Mouse (Mus musculus) limb, embryonic 11.5 days (tissue): Measurements from ENCODE around the gene St5. TPM values are rescaled to one million over a fixed set of nuclear protein-coding genes. Genes with fewer than 3 reads are reported as not detected.

Source experiments
- ATAC-seq: fragments of 200-750 bp; cut with Nextera tagmentation; 2 replicates; pipeline ENCODE4 v1.8.0; 2017; ENCODE audit warnings: low read depth; ENCODE audit not compliant: insufficient number of reproducible peaks, low FRiP score, low TSS enrichment
- DNase-seq: peaks from one replicate; pipeline ENCODE4 v3.0.0-alpha.2; 2015; ENCODE audit warnings: low spot score
- H3K27ac ChIP-seq: fragments of 300-500 bp; sonication (generic); replicated peaks from 2 replicates; pipeline ENCODE4 v1.5.1; 2014; ENCODE audit warnings: low read depth, mild to moderate bottlenecking, low read length
- H3K27me3 ChIP-seq: fragments of 300-500 bp; sonication (generic); 2 replicates; pipeline ENCODE4 v1.6.1; 2014; ENCODE audit warnings: mild to moderate bottlenecking, low read length, mixed read lengths; ENCODE audit not compliant: control insufficient read depth, insufficient read depth
- H3K36me3 ChIP-seq: fragments of 300-500 bp; sonication (generic); 2 replicates; pipeline ENCODE4 v1.6.1; 2014; ENCODE audit warnings: mild to moderate bottlenecking, low read length, moderate library complexity, mixed read lengths; ENCODE audit not compliant: control insufficient read depth, insufficient read depth
- H3K4me1 ChIP-seq: fragments of 300-500 bp; sonication (generic); 2 replicates; pipeline ENCODE4 v1.6.1; 2014; ENCODE audit warnings: low read length, mixed read lengths; ENCODE audit not compliant: control insufficient read depth, insufficient read depth
- H3K4me2 ChIP-seq: fragments of 300-500 bp; sonication (generic); 2 replicates; pipeline ENCODE4 v1.6.1; 2014; ENCODE audit warnings: low read depth, mild to moderate bottlenecking, moderate library complexity; ENCODE audit not compliant: severe bottlenecking
- H3K4me3 ChIP-seq: fragments of 300-500 bp; sonication (generic); 2 replicates; pipeline ENCODE4 v1.5.1; 2014; ENCODE audit warnings: low read depth, low read length
- H3K9ac ChIP-seq: fragments of 300-500 bp; sonication (generic); 2 replicates; pipeline ENCODE4 v1.6.1; 2014; ENCODE audit warnings: mild to moderate bottlenecking, low read length
- H3K9me3 ChIP-seq: fragments of 300-500 bp; sonication (generic); 2 replicates; pipeline ENCODE4 v1.6.1; 2016; ENCODE audit warnings: low read length; ENCODE audit not compliant: control insufficient read depth
- WGBS: fragments of 180-500 bp; shearing (Covaris S2); extraction: QIAGEN DNeasy Blood & Tissue Kit; methylation state at CpG from one replicate; pipeline ENCODE4 v1.1.7; 2014; 5-methylcytosine and 5-hydroxymethylcytosine counted together
- polyA plus RNA-seq: library from polyadenylated mRNA; unstranded; fragments of >200 nt; fragmentation: Nextera tagmentation; extraction: Ambion mirVana; gene quantifications from 2 replicates; pipeline ENCODE4 v1.2.1, GENCODE M21; 2014

The St5 gene
- polyA plus RNA-seq, 1 experiment from 2014 or later = 52.3 TPM

GRCm38 (mm10) chr7:109602562-109602961 is 100.8 kb downstream of the St5 start:
- WGBS = 61% methylated on average over 5 of the region's 5 CpGs
- H3K4me2 ChIP-seq = no peak overlapping the region
- H3K27me3 ChIP-seq = no peaks in the 10 kb centered on the region
- no peak overlapping the region for H3K27ac ChIP-seq
- H3K9ac ChIP-seq = no peak overlapping the region
- DNase-seq (no peak), ATAC-seq (no peak)
- no peaks in the 10 kb centered on the region for H3K36me3 ChIP-seq
- H3K9me3 ChIP-seq = no peaks in the 10 kb centered on the region
- no peak overlapping the region for H3K4me3 ChIP-seq
- peaks cover 9% of the 10 kb centered on the region; the same call in 1 of the 2 replicates for H3K4me1 ChIP-seq

DNA sequence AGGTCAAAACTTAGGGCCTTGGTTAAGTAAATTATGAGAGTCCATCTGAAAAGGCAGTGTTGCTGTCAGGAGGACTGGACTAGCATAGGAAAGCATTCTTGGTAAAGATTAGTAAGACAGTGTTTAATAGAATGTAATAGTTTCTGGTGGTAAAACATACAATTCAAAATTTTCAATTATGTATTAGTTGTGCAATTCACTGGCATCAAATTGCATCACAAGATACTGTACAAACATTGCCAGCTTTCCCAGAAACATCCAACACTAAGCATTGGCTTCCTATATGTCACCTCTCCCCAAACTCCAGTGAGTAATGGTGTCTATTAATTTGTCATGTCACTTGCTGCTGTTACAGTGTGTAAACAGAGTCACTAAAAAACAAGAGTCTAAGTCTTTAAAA is 101.4 kb downstream of the St5 start:
- Histone ChIP-seq H3K9me3 (no peaks in the 10 kb centered on the region), H3K9ac (no peak overlapping the region), H3K4me2 (no peak overlapping the region), H3K4me3 (no peak overlapping the region), H3K27ac (no peak overlapping the region), H3K4me1 (peaks cover 9% of the 10 kb centered on the region; the same call in 1 of the 2 replicates), H3K36me3 (no peaks in the 10 kb centered on the region), H3K27me3 (no peaks in the 10 kb centered on the region)
- DNase-seq = no peak
- no peak for ATAC-seq

GRCm38 (mm10) chr7:109600702-109601101 is 102.7 kb downstream of the St5 start:
- no peaks in the 10 kb centered on the region for H3K9me3 ChIP-seq
- H3K4me3 ChIP-seq = no peak overlapping the region
- H3K36me3 ChIP-seq = no peaks in the 10 kb centered on the region
- H3K9ac ChIP-seq = no peak overlapping the region
- peaks cover 9% of the 10 kb centered on the region; the same call in 1 of the 2 replicates for H3K4me1 ChIP-seq
- no peaks in the 10 kb centered on the region for H3K27me3 ChIP-seq
- DNase-seq = no peak
- H3K4me2 ChIP-seq = no peak overlapping the region
- ATAC-seq = no peak
- H3K27ac ChIP-seq = no peak overlapping the region
- WGBS = 40% methylated on average over 3 of the region's 3 CpGs

- no peak for ATAC-seq
- Histone ChIP-seq H3K9me3 (no peaks in the 10 kb centered on the region), H3K27ac (no peak overlapping the region), H3K4me2 (no peak overlapping the region), H3K4me1 (peaks cover 9% of the 10 kb centered on the region; the same call in 1 of the 2 replicates), H3K27me3 (no peaks in the 10 kb centered on the region), H3K9ac (no peak overlapping the region), H3K36me3 (no peaks in the 10 kb centered on the region), H3K4me3 (no peak overlapping the region)
- WGBS = 88% methylated on average over 4 of the region's 4 CpGs
- DNase-seq = no peak
Measured at GRCm38 (mm10) chr7:109599998-109600397, 103.4 kb downstream of the St5 start.

GRCm38 (mm10) chr7:109594845-109595531 is 108.4 kb downstream of the St5 start:
- no peak for ATAC-seq
- H3K9me3 ChIP-seq = no peaks in the 10 kb centered on the region
- 80% methylated on average over 2 of the region's 2 CpGs for WGBS
- no peaks in the 10 kb centered on the region for H3K27me3 ChIP-seq
- no peak for DNase-seq
- no peak overlapping the region for H3K4me3 ChIP-seq
- no peak overlapping the region for H3K9ac ChIP-seq
- H3K4me1 ChIP-seq = no peaks in the 10 kb centered on the region
- no peak overlapping the region for H3K4me2 ChIP-seq
- no peaks in the 10 kb centered on the region for H3K36me3 ChIP-seq
- no peak overlapping the region for H3K27ac ChIP-seq

DNA sequence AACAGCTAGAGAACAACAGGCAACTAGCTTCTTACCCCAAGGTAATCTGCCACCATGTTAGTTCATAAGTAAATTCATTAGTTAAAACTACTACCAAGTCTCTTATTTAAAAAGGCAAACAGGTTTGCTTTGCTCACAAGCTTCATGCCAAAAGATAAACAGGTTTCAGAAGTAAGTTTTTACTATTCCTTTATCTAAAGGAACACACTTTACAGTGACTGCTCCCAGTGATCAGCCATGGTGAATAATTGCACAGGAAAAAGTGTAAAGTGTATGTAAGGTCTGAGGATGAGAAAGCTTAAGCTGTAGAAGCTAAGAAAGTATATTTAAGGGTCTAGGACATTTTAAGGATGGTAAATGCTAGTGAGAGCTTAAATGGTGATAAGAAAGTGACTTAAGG is 109.4 kb downstream of the St5 start:
- H3K9ac ChIP-seq = no peak overlapping the region
- DNase-seq (no peak), ATAC-seq (no peak)
- no peaks in the 10 kb centered on the region for H3K9me3 ChIP-seq
- H3K27ac ChIP-seq = no peak overlapping the region
- no peaks in the 10 kb centered on the region for H3K27me3 ChIP-seq
- H3K4me1 ChIP-seq = no peaks in the 10 kb centered on the region
- H3K4me3 ChIP-seq = no peak overlapping the region
- no peak overlapping the region for H3K4me2 ChIP-seq
- no peaks in the 10 kb centered on the region for H3K36me3 ChIP-seq

GRCm38 (mm10) chr7:109592184-109592583 is 111.2 kb downstream of the St5 start:
- H3K9me3 ChIP-seq = no peaks in the 10 kb centered on the region
- H3K27ac ChIP-seq = no peak overlapping the region
- 67% methylated on average over 4 of the region's 4 CpGs for WGBS
- H3K4me1 ChIP-seq = no peaks in the 10 kb centered on the region
- no peaks in the 10 kb centered on the region for H3K27me3 ChIP-seq
- H3K4me2 ChIP-seq = no peak overlapping the region
- no peaks in the 10 kb centered on the region for H3K36me3 ChIP-seq
- no peak overlapping the region for H3K9ac ChIP-seq
- DNase-seq (no peak), ATAC-seq (no peak)
- no peak overlapping the region for H3K4me3 ChIP-seq

GRCm38 (mm10) chr7:109590576-109590975 is 112.8 kb downstream of the St5 start:
- 88% methylated on average over 2 of the region's 2 CpGs for WGBS
- H3K27ac ChIP-seq = no peak overlapping the region

GRCm38 (mm10) chr7:109588990-109589389 is 114.4 kb downstream of the St5 start:
- WGBS = 73% methylated on average over 6 of the region's 6 CpGs
- no peak overlapping the region for H3K9ac ChIP-seq
- DNase-seq (no peak), ATAC-seq (no peak)
- H3K27ac ChIP-seq = no peak overlapping the region
- no peaks in the 10 kb centered on the region for H3K4me1 ChIP-seq
- no peaks in the 10 kb centered on the region for H3K27me3 ChIP-seq
- H3K4me3 ChIP-seq = no peak overlapping the region
- no peaks in the 10 kb centered on the region for H3K36me3 ChIP-seq
- no peaks in the 10 kb centered on the region for H3K9me3 ChIP-seq
- no peak overlapping the region for H3K4me2 ChIP-seq

More at GRCm38 (mm10) chr7:109590576-109590975, 112.8 kb downstream of the St5 start:
- DNase-seq = no peak
- H3K27me3 ChIP-seq = no peaks in the 10 kb centered on the region
- H3K4me2 ChIP-seq = no peak overlapping the region
- no peak overlapping the region for H3K9ac ChIP-seq
- no peaks in the 10 kb centered on the region for H3K9me3 ChIP-seq
- H3K4me3 ChIP-seq = no peak overlapping the region
- no peak for ATAC-seq
- H3K4me1 ChIP-seq = no peaks in the 10 kb centered on the region
- no peaks in the 10 kb centered on the region for H3K36me3 ChIP-seq
